Mouse (Mus musculus) bone marrow, adult 2 months (tissue): Measurements from ENCODE around the gene Steap3. TPM values are rescaled to one million over a fixed set of nuclear protein-coding genes. Genes with fewer than 3 reads are reported as not detected.

ENCODE experiments used
- H3K27ac ChIP-seq: fragments of 200-500 bp; 2 replicates; pipeline ENCODE4 v1.5.1; 2012; ENCODE audit warnings: low read depth, mild to moderate bottlenecking, control low read depth, inconsistent platforms, low read length; ENCODE audit not compliant: control insufficient read depth, poor library complexity, insufficient read depth
- H3K4me1 ChIP-seq: fragments of 200-500 bp; 2 replicates; pipeline ENCODE4 v1.6.1; 2011; ENCODE audit warnings: low read length; ENCODE audit not compliant: control insufficient read depth, insufficient read depth
- H3K4me3 ChIP-seq: fragments of 200-500 bp; replicated peaks from 2 replicates; pipeline ENCODE3; 2011; ENCODE audit warnings: mild to moderate bottlenecking, low read depth, low read length, control low read depth; ENCODE audit not compliant: control insufficient read depth
- CTCF ChIP-seq: fragments of 200-500 bp; IDR thresholded peaks from 2 replicates; pipeline ENCODE4 v1.5.1; 2011; ENCODE audit warnings: low read length, control low read depth; ENCODE audit not compliant: control insufficient read depth, insufficient read depth
- POLR2A ChIP-seq: fragments of 200-500 bp; IDR thresholded peaks from 2 replicates; pipeline ENCODE4 v1.6.1; 2011; ENCODE audit warnings: low read depth, mild to moderate bottlenecking, control low read depth, low read length, borderline replicate concordance; ENCODE audit not compliant: control insufficient read depth
- WGBS: fragments of 180-500 bp; shearing (Covaris S2); methylation state at CpG from one replicate; pipeline ENCODE4 v1.1.7; 2018; 5-methylcytosine and 5-hydroxymethylcytosine counted together
- polyA plus RNA-seq: library from polyadenylated mRNA; stranded (reverse); fragments of >200 nt; gene quantifications from 2 replicates; pipeline ENCODE4 v1.2.4, GENCODE M21; 2011; ENCODE audit warnings: low replicate concordance; ENCODE audit not compliant: missing spikeins, insufficient read depth, insufficient read length

The Steap3 gene
- polyA plus RNA-seq, 1 experiment = 9.4 TPM

DNA sequence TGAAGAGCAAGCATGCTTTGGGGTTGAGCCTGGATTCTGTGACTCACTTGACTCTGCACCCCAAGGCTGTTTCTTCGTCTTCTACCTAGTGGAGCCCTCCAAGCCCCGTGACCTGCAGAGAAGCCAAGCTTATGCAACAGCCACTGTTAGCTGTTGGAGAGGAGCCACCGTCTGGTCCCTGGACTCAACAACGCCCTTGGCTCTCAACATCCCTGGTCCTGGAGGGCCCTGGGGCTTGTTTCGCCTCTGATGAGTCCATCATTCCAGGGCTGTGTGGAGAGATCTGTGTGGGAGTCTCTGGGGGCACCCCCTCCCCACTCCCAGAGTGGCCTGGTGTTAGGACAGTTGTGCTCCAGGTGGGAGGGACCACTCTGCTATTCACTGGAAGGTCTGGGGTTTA lies 24.3 kb downstream of the Steap3 start:
- TF ChIP-seq POLR2A (no peak), CTCF (no peak)
- H3K4me1 ChIP-seq = peaks cover 8% of the 10 kb centered on the region
- H3K27ac ChIP-seq = no peak overlapping the region
- 74% methylated on average over 5 of the region's 5 CpGs for WGBS
- H3K4me3 ChIP-seq = no peak overlapping the region

DNA sequence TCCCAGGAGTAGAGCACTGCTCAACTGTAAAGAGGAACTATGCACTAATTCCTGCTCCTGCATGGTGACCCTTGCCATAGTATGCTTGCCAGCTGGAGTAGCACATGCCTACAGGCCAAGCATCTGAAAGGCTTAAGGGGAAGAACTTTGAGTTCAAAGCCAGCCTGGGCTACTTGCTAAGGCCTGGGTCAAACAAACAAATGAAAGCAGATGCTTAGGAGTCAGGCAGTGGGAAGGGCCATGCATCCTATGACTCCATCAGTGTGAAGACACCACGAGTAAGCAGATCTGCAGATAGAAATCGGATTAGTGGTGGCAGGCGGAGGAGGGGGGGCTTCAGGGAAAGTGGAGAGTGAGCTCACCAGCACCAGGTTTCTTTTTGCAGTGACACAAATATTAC lies 25.2 kb downstream of the Steap3 start:
- TF ChIP-seq CTCF (no peak), POLR2A (no peak)
- Histone ChIP-seq H3K4me1 (peaks cover 8% of the 10 kb centered on the region), H3K27ac (no peak overlapping the region), H3K4me3 (no peak overlapping the region)
- 68% methylated on average over 3 of the region's 3 CpGs for WGBS

DNA sequence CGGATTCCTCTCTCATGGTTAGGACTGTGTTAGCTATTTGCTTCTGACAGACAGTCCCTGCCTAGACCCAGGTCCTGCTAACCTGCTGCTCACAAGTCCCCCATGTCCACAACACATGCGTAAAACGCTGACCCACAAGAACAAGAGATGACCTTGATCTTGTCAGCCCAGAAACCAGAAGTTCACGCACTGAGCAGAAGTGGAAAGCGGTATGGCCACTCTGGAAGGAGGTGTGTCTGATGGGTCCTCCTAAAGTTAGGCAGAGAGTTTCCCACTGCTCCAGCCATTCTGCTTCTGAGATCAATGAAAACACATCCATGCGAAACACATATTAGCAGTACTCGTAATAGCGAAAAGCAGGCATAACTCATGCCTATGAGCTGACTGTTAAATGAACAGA lies 25.6 kb downstream of the Steap3 start:
- WGBS = 92% methylated on average over 8 of the region's 8 CpGs
- H3K4me1 ChIP-seq = peaks cover 8% of the 10 kb centered on the region
- H3K4me3 ChIP-seq = no peak overlapping the region
- TF ChIP-seq POLR2A = no peak
- TF ChIP-seq CTCF = no peak
- H3K27ac ChIP-seq = no peak overlapping the region

- TF ChIP-seq POLR2A (no peak), CTCF (no peak)
- Histone ChIP-seq H3K4me1 (peaks cover 3% of the 10 kb centered on the region; the same call in 1 of the 2 replicates), H3K4me3 (no peak overlapping the region), H3K27ac (no peak overlapping the region)
- 68% methylated on average over 4 of the region's 4 CpGs for WGBS
Observed at GRCm38 (mm10) chr1:120245661-120246131, 26.8 kb downstream of the Steap3 start.

DNA sequence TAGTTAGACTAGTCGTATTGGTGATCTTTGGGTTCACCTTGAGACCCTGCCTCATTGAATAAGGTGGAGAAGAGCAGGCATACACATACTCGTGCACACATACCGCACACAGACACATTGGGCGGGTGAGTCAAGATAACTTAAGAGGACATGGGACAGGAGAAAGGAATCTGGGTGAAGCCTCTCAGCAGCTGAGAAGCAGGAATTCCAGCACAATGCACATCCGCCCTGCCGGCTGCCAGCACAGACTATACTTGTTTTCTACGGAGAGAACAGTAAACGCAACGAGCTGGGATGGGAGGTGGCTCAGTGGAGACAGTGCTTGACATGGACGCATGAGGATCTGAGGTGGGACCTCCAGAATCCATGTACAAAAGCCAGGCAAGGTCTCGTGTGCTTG lies 27.9 kb downstream of the Steap3 start:
- 90% methylated on average over 11 of the region's 11 CpGs for WGBS
- no peak for TF ChIP-seq POLR2A
- no peak for TF ChIP-seq CTCF
- Histone ChIP-seq H3K4me1 (peaks cover 3% of the 10 kb centered on the region; the same call in 1 of the 2 replicates), H3K27ac (no peak overlapping the region), H3K4me3 (no peak overlapping the region)

GRCm38 (mm10) chr1:120243987-120244386 lies 28.5 kb downstream of the Steap3 start:
- no peak for TF ChIP-seq CTCF
- TF ChIP-seq POLR2A = no peak
- no peak overlapping the region for H3K4me3 ChIP-seq
- 95% methylated on average over 11 of the region's 11 CpGs for WGBS
- peaks cover 3% of the 10 kb centered on the region; the same call in 1 of the 2 replicates for H3K4me1 ChIP-seq
- no peak overlapping the region for H3K27ac ChIP-seq

- Histone ChIP-seq H3K4me3 (no peak overlapping the region), H3K4me1 (no peaks in the 10 kb centered on the region), H3K27ac (no peak overlapping the region)
- WGBS = 75% methylated on average over 1 of the region's 1 CpGs
- TF ChIP-seq POLR2A = no peak
- TF ChIP-seq CTCF = peak; percentile 13; the same call in 1 of the 2 replicates
Observed at GRCm38 (mm10) chr1:120237068-120237467, 35.4 kb downstream of the Steap3 start.

GRCm38 (mm10) chr1:120236424-120236823 lies 36.1 kb downstream of the Steap3 start:
- no peak overlapping the region for H3K4me3 ChIP-seq
- H3K4me1 ChIP-seq = no peaks in the 10 kb centered on the region
- no peak overlapping the region for H3K27ac ChIP-seq
- 90% methylated on average over 14 of the region's 14 CpGs for WGBS
- TF ChIP-seq POLR2A (no peak), CTCF (no peak)
